Mouse (Mus musculus): Measurements from ENCODE around the gene Zfp512b. TPM values are rescaled to one million over a fixed set of nuclear protein-coding genes. Genes with fewer than 3 reads are reported as not detected.
A peak's percentile ranks its signal among the peaks of the same experiment; 100 is the strongest.

Gene Zfp512b
- total RNA-seq, 2 experiments from 2014 or later = 139 to 152 TPM

- intact Hi-C loops (cut with DNase I) = no loop called here
- DNase-seq (ENCODE audit: extremely low spot score in 1 of 2, low spot score in 2 of 2) = no peak
Observed at GRCm38 (mm10) chr2:181546142-181546541, 46.5 kb downstream of the Zfp512b start.

DNA sequence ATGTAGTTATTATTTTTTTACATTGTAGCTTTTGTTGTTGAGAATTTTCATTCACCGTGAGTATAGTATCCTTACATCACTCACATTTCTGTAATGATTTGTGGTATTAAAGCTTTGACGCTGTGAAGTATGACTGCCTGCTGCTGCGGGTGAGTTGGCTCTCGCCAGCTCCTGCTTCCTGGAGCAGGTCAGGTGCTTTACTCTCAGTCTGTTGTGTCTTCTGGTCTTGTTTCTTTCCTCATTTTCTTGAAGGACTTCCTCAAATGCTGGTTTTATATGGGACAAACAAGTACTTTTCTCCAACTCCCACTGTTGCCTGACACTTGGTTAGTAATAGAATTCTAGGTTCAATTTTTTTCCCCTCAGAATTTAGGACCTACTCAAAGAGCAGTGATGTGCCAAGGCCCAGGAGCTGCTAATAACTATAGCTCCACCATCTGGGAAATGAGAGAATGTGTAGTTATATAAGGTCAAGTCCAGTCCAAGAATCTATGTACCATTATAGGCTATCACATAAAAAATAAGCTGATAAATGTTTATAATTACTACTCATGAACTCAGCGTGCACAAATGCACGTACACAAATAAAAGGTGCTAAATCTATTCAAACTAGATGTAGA is 50.7 kb downstream of the Zfp512b start:
- intact Hi-C loops (cut with DNase I) = no loop called here
- no peak for DNase-seq (ENCODE audit: extremely low spot score in 1 of 2, low spot score in 2 of 2)

GRCm38 (mm10) chr2:181537444-181538047 is 55.1 kb downstream of the Zfp512b start:
- DNase-seq (ENCODE audit: extremely low spot score in 1 of 2, low spot score in 2 of 2) = peak; percentile 31 to 61
- intact Hi-C loops (cut with DNase I) = no loop called here

DNA sequence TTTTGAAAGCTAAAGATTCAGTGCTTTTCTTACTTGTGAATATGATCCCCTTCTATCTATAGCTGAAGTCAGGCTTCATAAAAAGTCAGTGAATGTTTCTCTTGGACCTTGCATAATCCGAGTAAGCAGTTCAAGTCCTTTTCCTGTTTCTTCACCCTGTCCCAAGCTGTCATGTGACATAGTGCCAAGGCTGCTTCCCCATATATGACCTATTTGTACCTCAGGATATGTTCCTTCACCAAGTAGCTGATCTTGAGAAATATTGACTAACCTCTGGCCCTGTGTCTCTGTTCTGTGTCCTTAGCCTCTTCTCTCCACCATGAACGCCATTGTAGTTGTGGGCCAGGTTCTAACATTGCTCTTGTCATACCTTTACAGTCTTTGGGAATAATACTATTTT is 56.2 kb downstream of the Zfp512b start:
- intact Hi-C loops (cut with DNase I) = no loop called here
- DNase-seq (ENCODE audit: extremely low spot score in 1 of 2, low spot score in 2 of 2) = no peak

DNA sequence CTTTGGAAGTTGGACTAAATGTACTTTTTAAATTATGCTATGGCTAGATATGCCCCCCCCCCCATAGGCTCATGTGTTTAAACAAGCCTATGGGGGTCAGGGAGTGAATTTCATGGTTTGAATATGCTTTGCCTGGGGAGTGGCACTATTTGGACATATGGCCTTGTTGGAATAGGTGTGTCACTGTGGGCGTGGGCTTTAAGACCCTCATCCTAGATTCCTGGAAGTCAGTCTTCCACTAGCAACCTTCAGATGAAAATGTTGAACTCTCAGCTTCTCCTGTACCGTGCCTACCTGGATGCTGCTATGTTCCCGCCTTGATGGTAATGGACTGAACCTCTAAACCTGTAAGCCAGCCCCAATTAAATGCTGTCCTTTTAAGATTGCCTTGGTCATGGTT is 60.0 kb downstream of the Zfp512b start:
- no peak for DNase-seq (ENCODE audit: extremely low spot score in 1 of 2, low spot score in 2 of 2)
- intact Hi-C loops (cut with DNase I) = no loop called here

Small RNA genes within 50 kb of the gene (microRNA-seq; reads per million reads assigned to microRNA genes)
- gene Mir7006 = 1.7 reads per million

Other genes starting within 250 kb of the Zfp512b start
- gene Zgpat, start 227.9 kb downstream of the Zfp512b start, total RNA-seq (2021) = 10 to 100 TPM; 55.9 to 60.5 TPM
- 10 to 100 TPM; 39.8 to 44.2 TPM for gene Arfrp1, start 227.4 kb downstream of the Zfp512b start, total RNA-seq (2021)
- gene Lime1, start 212.7 kb downstream of the Zfp512b start, total RNA-seq (2021) = 10 to 100 TPM; 30.1 to 32.9 TPM
- 10 to 100 TPM; 17.1 to 19.9 TPM for gene Zbtb46, start 133.4 kb downstream of the Zfp512b start, total RNA-seq (2021)
- gene Abhd16b, start 99.6 kb downstream of the Zfp512b start, total RNA-seq (2021) = not detected
- 10 to 100 TPM; 75.5 to 77.2 TPM for gene Tpd52l2, start 95.7 kb downstream of the Zfp512b start, total RNA-seq (2021)
- 100 to 1,000 TPM; 320 to 333 TPM for gene Dnajc5, start 72.3 kb downstream of the Zfp512b start, total RNA-seq (2021)
- gene Uckl1, start 7.9 kb downstream of the Zfp512b start, total RNA-seq (2021) = 10 to 100 TPM; 34.7 to 53.6 TPM
- gene Prpf6, start 935 bp downstream of the Zfp512b start, total RNA-seq (2021) = 10 to 100 TPM; 44.9 to 48.8 TPM
- gene Samd10, start 6.4 kb upstream of the Zfp512b start, total RNA-seq (2021) = 10 to 100 TPM; 27.1 to 28.8 TPM
- under 1 TPM in 1 of 2 experiments, not detected in 1; 0.67 TPM for gene Gm29797, start 64.2 kb upstream of the Zfp512b start, total RNA-seq (2021)
- gene Sox18, start 78.8 kb upstream of the Zfp512b start, total RNA-seq (2021) = 10 to 100 TPM; 13.9 to 14.7 TPM
- 10 to 100 TPM; 57.3 to 62.7 TPM for gene Tcea2, start 87.5 kb upstream of the Zfp512b start, total RNA-seq (2021)
- 10 to 100 TPM; 48.8 to 57.2 TPM for gene Rgs19, start 101.2 kb upstream of the Zfp512b start, total RNA-seq (2021)
- not detected for gene Lkaaear1, start 105.6 kb upstream of the Zfp512b start, total RNA-seq (2021)
- 10 to 100 TPM; 75.4 to 82.2 TPM for gene Oprl1, start 122.2 kb upstream of the Zfp512b start, total RNA-seq (2021)
- 10 to 100 TPM; 24.3 to 27.7 TPM for gene Myt1, start 170.5 kb upstream of the Zfp512b start, total RNA-seq (2021)
- 10 to 100 TPM; 51.8 to 62.1 TPM for gene Pcmtd2, start 245.1 kb upstream of the Zfp512b start, total RNA-seq (2021)

All from left cerebral cortex, postnatal 10 days (tissue).